Mouse (Mus musculus) CH12.LX (cell line): ENCODE measurements at regions not wholly inside any gene's neighbourhood (a gene's known extent, or its start where the extent isn't known, plus 50 kb on each side); places are given as distances from the start of the nearest gene placed in this dataset.

ENCODE experiments used
- CTCF ChIP-seq, 2 experiments: IDR thresholded peaks in 1 of 2; conservative IDR thresholded peaks in 1 of 2; 2 replicates each; pipeline ENCODE4 v1.5.1; 2011 to 2012; ENCODE audit warnings: low read depth in 2 of 2, low read length in 2 of 2, improper control_type of control experiment in 1 of 2, inconsistent platforms in 1 of 2, mild to moderate bottlenecking in 1 of 2, moderate library complexity in 1 of 2
- KAT2A ChIP-seq: IDR thresholded peaks from 2 replicates; pipeline ENCODE4 v1.6.1; 2012; ENCODE audit warnings: low read length, improper control_type of control experiment, inconsistent platforms; ENCODE audit not compliant: insufficient replicate concordance
- MAX ChIP-seq: IDR thresholded peaks from 2 replicates; pipeline ENCODE4 v1.6.1; 2011; ENCODE audit warnings: low read length, improper control_type of control experiment
- POLR2AphosphoS2 ChIP-seq: IDR thresholded peaks from 2 replicates; pipeline ENCODE4 v1.6.1; 2011; ENCODE audit warnings: low read depth, low read length, improper control_type of control experiment
- SMC3 ChIP-seq: IDR thresholded peaks from 2 replicates; pipeline ENCODE4 v1.6.1; 2011; ENCODE audit warnings: low read depth, low read length, improper control_type of control experiment
- USF2 ChIP-seq: conservative IDR thresholded peaks from 2 replicates; pipeline ENCODE4 v1.6.1; 2011; ENCODE audit warnings: low read depth, low read length, improper control_type of control experiment

- no peak for TF ChIP-seq CTCF (conservative IDR thresholded peaks at IDR 0.05 in 1 of 2, IDR thresholded peaks at IDR 0.05 in 1 of 2; ENCODE audit: low read depth in 2 of 2, low read length in 2 of 2)
- no peak for TF ChIP-seq MAX
- TF ChIP-seq POLR2AphosphoS2 = no peak
- no peak for TF ChIP-seq KAT2A
- TF ChIP-seq USF2 = no peak
- TF ChIP-seq SMC3 = no peak
Measured at GRCm38 (mm10) chr14:76872976-76873375, 163.6 kb upstream of the Ccdc122 start.
